Mouse (Mus musculus) layer of hippocampus, adult 9-10 months (tissue): ENCODE measurements at regions not wholly inside any gene's neighbourhood (a gene's known extent, or its start where the extent isn't known, plus 50 kb on each side); places are given as distances from the start of the nearest gene placed in this dataset.

Experiments
- DNase-seq: peaks from one replicate; pipeline ENCODE4 v3.0.0; 2022; ENCODE audit warnings: low spot score

- DNase-seq = no peak
These were observed 313.0 kb downstream of the Bmper start for GRCm38 (mm10) chr9:23535872-23536271.

- DNase-seq = no peak
These were observed 315.2 kb downstream of the Bmper start for GRCm38 (mm10) chr9:23538051-23538450.

- DNase-seq = no peak
These were observed 328.8 kb downstream of the Bmper start for GRCm38 (mm10) chr9:23551692-23552091.

GRCm38 (mm10) chr9:23553766-23554165, 330.9 kb downstream of the Bmper start:
- DNase-seq = no peak

- DNase-seq = no peak
These were observed 334.7 kb downstream of the Bmper start for GRCm38 (mm10) chr9:23557601-23558000.

GRCm38 (mm10) chr9:23561924-23562323, 339.0 kb downstream of the Bmper start:
- no peak for DNase-seq

GRCm38 (mm10) chr9:23567081-23567480, 344.2 kb downstream of the Bmper start:
- DNase-seq = no peak

- no peak for DNase-seq
These were observed 347.3 kb downstream of the Bmper start for GRCm38 (mm10) chr9:23570150-23570549.

GRCm38 (mm10) chr9:23576314-23576713, 353.4 kb downstream of the Bmper start:
- no peak for DNase-seq

GRCm38 (mm10) chr9:23580155-23580554, 357.3 kb downstream of the Bmper start:
- DNase-seq = no peak

- DNase-seq = peak; percentile 90
These were observed 358.2 kb downstream of the Bmper start for GRCm38 (mm10) chr9:23581039-23581606.

- DNase-seq = no peak
These were observed 361.7 kb downstream of the Bmper start for GRCm38 (mm10) chr9:23584561-23584960.

GRCm38 (mm10) chr9:23589024-23589423, 366.1 kb downstream of the Bmper start:
- no peak for DNase-seq

GRCm38 (mm10) chr9:23591906-23592305, 369.0 kb downstream of the Bmper start:
- DNase-seq = no peak

GRCm38 (mm10) chr9:23600623-23601022, 377.7 kb downstream of the Bmper start:
- DNase-seq = no peak
